Mouse (Mus musculus) ovary, postnatal 36 days (tissue): ENCODE measurements around the gene Mgat2.

Experiments used
- DNase-seq: peaks from one replicate; pipeline ENCODE4 v3.0.0; 2022; ENCODE audit warnings: low spot score, mixed read lengths

Gene Mgat2

DNA sequence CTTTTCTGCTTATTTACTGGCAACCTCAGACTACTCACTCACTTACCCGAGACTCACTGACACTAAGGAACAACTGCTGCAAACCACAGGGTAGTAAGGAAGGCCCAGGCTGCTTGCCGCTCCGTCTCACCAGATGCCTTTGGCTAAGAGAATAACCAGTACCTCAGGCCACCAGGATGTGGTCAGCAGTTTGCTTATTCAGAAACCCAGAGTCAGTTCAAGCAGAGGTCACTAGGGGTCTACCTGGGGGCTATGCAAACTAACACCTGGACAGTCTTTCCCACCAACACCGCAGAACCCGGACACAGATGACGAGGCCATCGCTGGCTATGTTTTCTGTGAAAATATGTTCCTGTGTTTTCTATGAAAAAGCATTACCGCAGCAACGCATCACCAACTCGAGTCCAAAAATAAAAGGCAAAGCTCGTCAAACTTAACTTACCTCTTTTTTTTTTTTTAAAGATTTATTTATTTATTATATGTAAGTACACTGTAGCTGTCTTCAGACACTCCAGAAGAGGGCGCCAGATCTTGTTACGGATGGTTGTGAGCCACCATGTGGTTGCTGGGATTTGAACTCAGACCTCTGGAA lies 29.3 kb downstream of the Mgat2 start:
- DNase-seq = no peak

DNA sequence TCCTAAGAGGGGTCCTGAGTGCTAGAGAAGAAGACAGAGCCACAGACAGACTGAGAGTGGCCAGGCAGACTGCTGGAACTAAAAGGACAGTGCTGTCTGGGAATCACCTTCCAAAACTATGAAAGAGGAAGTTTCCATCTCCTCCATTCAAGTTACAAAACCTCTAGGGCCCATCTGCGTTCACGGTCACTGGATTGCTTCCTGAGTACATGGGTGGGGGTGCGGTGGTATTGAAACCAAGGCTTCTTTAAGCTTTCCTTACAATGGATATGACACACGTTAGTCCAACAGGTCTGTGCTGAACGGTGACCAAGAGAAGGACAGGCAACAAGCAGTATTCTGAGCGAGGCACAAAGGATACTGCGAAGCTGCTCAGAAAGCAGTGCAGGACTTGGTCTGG lies 30.4 kb downstream of the Mgat2 start:
- no peak for DNase-seq

DNA sequence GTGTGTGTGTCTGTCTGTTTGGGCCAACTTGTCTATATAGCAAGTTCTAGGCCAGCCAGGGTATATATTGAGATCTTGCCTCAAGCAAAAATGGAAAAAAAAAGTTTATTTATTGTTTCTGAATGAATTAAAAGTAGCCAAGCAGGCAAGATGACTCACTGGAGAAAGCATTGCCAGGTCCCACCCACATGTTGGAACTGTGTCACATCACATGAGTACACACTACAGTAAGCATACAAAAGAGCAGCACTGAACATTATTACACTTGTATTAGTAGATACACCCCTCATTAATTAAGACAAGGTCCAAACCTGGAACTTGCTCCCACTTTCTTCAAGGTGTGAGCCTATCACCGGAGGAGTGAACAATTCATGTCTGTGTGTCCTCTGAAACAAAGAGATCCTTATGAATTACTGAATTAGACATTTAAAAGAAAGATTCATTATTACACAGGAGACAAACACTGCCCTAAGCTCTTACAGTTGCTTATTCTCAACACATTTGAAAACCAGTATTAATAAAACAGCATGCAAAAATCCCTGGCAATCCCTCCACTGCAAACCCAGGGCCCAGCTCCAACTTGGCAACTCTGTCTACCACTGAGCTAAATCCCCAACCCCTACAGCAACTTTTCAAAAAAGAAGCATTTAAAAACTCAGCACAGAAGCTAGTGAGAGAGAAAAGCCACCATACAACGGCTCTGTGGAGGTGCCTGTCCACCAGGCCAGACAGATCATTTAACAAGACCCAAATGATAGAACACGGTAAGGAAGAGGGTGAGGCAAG lies 31.2 kb downstream of the Mgat2 start:
- peak; percentile 31 for DNase-seq

DNA sequence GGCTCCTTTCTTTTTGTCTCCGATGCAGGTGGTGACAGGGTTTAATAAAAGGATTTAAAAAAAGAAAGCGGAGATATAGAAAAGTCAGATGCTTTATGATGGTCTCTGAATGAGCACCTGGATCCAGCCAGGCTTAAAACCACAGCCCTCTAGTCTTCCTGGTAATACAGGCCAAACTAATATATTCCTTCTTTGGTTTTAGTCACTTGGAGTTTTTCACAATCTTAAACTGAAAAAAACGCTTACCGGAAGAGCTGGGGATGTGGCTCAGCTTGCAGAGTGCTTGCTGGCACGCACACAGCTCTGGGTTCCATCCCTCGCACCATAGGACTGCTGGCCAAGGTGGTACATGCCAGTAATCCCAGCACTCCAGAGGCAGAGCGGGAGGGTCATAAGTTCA lies 32.6 kb downstream of the Mgat2 start:
- DNase-seq = no peak

- DNase-seq = no peak
Measured at GRCm38 (mm10) chr12:69220613-69221277, 36.8 kb downstream of the Mgat2 start.

DNA sequence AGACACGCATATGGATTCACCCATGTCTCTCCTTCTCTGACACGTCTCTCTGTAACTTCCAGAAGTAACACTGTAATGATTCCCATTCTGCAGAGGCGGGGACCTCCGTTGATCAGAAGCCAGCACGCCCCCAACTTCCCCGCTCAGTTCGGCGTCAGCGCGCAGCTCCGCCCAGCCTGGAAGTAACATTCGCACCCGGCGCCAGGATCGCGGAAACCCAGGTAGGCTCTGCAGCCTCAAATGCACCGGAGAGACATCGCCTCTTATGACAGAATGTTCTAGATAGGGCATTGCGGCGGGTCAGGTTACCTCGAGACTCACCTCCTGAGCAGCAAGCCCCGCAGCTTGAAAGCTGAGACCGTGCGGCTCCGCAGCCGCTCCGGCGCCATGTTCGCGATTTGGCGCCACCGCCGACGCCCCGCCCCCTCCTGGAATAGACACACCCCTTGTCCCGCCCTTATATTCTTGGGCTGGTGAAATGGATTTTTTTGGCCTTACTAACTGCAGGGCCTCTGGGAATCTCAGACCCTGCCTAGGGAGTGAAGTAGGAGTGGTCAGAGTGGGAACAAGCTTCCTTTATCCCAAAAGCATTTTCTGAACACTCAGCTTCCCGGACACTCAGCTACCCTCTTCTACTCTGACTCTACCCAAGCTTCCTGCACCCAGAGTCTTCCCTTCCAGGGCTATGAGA lies 44.0 kb downstream of the Mgat2 start, which contains the start of gene Pole2:
Gene Pole2, minus strand, starts transcription at position 420 of the 691 bp plus-strand sequence.
- DNase-seq = peak; percentile 90

DNA sequence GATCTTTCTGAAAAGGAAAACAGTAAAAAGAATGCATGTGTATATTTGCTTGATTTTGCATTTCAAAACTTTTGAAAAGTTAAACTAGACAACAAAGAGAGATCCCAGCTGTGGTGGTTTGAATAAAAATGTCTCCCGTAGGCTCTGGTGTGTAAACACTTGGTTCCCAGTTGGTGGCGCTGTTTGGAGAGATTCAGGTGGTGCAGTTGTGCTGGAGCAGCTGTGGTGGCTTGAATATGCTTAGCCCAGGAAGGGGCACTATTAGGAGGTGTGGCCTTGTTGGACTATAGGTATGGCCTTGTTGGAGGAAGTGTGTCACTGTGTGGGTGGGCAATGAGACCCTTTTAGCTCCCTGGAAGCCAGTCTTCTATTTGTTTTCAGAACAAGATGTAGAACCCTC lies 45.3 kb downstream of the Mgat2 start:
- DNase-seq = no peak

GRCm38 (mm10) chr12:69235782-69236181 lies 51.8 kb downstream of the Mgat2 start:
- no peak for DNase-seq
